Mouse (Mus musculus): ENCODE data around the gene Galr3.
A peak's percentile ranks its signal among the peaks of the same experiment; 100 is the strongest.
"Not testable (repeated sequence)": the region's sequence is repeated elsewhere in the genome, so short reads cannot be mapped to it uniquely, and the experiment has no call there.

Gene Galr3

DNA sequence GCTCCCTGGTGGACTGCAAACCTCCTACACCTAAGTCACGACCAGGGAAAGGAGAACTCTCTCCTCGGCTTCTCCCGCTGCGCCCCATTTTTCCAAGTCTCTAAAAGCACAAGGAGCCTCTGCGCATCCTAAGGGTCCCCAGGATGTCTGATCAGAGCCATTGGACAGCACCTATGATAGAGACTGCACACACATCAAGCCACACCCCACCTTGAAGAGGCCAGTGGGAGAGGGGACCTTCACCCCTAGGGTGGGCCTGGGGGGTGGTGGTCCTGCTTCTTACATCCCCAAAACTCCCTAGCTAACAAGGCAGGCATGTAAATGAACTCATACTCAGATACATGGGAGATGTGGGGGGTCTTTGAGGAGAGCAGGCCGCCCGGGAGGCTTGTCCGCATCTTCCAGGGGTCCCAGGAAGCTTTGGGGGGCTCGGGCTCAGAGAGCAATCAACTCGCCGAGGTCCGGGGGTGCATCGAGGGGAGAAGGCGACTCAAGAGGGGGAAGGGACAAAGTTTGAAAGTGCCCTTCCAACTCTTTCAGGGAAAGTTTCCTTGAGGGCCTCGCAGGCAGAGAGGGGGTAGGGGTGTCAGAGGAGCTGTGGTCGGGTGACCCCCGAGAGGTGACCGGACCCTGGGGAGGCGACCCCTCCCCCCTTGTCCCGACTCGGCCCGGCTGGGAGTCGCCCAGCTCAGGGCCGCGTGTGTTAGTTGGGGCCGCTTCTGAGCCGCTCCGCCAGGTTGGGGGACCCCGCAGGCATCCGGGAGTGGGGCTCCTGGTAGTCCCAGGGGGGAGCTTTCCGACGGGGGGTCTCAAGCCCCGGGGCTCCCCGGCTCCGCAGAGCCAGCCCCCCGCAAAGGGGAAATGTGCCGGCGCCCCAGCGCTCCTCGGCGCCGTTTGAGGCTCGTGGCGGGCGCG is 14.1 kb upstream of the Galr3 start:
- peak; percentile 58 for DNase-seq

- DNase-seq: peak; percentile 96
These were observed 13.4 kb upstream of the Galr3 start, which contains the start of gene H1f0 for GRCm38 (mm10) chr15:79028237-79028738. Gene H1f0, plus strand, starts transcription at chr15:79028450.

- DNase-seq: peak; percentile 38
These were observed 12.7 kb upstream of the Galr3 start for GRCm38 (mm10) chr15:79028823-79029484.

GRCm38 (mm10) chr15:79029519-79030241 is 12.0 kb upstream of the Galr3 start:
- DNase-seq: peak; percentile 42

- DNase-seq: peak; percentile 96
These were observed 10.9 kb upstream of the Galr3 start for GRCm38 (mm10) chr15:79030551-79031435.

- DNase-seq: not testable (repeated sequence)
These were observed 9.8 kb upstream of the Galr3 start for GRCm38 (mm10) chr15:79031908-79032307.

DNA sequence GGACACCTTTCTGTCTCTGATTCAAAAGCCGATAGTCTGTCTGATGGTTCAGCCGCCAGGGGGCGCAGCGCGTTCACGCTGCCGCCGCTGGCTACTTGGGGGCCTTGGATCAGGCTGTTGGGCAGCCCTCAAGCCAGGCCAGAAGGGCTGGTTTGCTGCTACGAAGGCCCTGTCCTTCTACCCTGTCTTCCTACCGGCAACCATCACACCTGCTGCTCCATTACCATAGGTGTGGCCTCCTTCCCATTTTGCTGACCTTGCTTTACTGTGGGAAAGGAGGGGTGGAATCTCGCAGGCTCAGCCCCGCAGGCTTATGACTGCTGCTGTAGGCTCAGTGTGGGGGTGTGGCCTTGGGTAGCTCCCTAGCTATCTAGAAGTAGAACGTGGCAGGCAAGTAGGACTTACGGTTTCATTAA is 3.8 kb upstream of the Galr3 start:
- peak; percentile 81 for DNase-seq

DNA sequence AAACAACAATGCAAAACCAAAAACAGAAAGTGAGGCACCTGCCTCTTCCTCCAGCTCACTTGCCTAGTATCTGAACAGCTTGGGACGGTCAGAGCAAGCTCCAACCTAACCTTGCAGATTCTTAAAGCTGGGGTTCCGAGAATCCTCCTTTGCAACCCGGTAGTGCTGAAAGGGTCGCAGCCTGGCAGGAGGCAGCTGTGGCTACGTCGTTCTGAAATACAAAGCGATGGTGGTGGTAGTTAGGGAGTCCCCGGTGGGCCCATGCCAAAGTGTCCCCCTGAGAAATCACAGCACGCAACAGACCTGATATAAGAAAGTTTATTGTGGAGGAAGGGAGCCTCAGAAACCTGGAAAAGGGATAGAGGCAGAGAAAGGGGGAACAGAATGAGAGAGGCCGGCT is 3.4 kb upstream of the Galr3 start:
- DNase-seq: no peak

- peak; percentile 91 for DNase-seq
These were observed 2.8 kb upstream of the Galr3 start for GRCm38 (mm10) chr15:79038853-79039252.

- no peak for DNase-seq
These were observed 926 bp upstream of the Galr3 start for GRCm38 (mm10) chr15:79040501-79041416.

DNA sequence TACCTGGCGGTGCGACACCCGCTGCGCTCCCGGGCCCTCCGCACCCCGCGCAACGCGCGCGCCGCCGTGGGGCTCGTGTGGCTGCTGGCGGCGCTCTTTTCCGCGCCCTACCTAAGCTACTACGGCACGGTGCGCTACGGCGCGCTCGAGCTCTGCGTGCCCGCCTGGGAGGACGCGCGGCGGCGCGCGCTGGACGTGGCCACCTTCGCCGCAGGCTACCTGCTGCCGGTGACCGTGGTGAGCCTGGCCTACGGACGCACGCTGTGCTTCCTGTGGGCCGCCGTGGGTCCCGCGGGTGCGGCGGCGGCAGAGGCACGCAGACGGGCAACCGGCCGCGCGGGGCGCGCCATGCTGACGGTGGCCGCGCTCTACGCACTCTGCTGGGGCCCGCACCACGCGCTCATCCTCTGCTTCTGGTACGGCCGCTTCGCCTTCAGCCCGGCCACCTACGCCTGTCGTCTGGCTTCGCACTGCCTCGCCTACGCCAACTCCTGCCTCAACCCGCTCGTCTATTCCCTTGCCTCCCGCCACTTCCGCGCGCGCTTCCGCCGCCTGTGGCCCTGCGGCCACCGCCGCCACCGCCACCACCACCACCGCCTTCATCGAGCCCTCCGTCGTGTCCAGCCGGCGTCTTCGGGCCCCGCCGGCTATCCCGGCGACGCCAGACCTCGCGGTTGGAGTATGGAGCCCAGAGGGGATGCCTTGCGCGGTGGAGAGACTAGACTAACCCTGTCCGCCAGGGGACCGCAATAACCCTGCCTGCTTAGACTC is 1.2 kb downstream of the Galr3 start:
- DNase-seq: peak; percentile 40

DNA sequence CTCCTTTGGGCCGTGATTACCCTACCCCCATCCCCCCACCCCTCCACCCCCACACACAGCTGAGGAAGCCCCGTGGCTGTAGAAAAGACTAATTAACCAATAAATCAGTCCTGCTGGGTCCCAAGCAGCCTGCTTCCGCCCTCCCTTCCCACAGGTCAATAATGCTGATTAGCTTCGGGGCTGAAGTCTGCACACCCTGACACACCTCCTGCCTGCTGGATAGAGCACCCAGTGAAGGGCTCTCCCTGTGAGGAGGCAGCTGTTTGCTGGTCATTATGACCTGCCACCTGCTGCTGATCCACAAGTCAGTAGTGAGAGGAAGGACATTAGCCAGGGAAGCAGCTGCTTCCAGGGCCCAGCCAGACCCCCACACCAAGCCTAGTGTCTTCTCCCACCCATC is 3.2 kb downstream of the Galr3 start:
- no peak for DNase-seq

DNA sequence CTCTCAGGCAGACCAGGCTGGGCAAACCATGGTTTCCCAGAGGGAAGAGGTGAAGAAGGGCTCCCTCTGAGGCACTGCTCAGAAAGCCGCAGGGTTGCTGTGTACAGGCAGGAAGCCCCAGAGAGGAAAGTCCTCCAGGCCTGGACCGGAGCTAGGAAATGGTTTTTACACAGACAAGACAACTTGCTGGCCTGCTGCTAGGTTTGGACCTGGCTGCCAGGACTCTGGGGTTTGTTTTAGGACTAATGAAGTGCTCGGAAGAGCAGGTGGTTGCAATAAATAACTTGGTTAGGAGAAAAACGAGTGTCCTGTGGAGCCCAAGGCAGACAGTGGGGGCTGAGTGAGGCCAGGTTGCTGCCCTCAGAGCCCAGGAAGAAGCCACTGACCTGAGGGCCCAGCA is 6.5 kb downstream of the Galr3 start:
- DNase-seq: no peak

DNA sequence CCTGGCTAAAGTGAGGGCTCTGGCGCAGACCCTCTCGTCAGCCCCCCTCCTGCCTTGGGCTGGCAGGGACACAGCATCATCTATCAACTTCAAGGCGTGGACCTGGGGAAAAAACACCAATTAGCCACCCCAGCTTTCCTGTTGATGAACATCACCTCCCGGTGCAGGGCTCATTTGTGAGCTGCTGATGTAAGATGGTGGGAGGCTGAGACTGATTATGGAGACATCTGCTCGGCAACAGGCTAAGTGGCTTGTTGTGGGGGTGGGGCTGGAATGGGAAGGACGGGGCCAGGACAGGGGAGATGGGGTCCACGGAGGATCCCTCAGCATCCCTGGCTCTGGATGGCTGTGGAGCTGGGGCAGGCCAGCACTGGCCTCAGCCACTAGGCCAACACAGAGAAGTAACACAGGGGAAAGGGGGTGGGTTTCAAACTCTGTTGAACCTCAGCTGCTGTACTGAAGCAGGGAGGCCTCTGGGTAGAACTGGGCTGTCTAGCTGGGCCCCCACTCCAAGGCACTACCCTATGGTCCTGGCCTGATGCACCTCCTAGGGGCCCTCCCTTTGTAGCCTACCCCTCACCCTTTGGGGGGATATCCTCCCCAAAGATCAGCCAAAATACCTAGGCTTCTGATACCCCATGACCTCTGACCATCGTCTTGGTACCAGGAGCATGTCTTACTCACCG is 8.6 kb downstream of the Galr3 start:
- DNase-seq: no peak

DNA sequence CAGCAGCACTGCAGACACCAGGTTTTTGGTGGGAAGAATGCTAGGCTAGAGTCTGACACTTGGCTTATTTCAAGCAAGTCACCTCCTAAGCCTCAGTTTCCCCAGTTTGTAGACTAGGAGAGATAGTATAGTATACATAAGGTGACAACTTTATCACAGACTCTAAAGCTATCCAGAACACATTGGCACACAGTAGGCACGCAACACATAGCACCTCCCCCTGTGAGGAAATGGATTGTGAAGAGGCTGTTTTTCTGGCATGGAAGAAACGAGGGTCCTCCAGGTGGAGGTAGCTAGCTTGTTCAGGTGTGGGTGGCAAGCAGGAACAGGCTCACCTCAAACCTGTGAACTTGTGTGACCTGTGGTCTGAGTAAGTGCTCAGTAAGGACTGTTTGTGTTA is 9.3 kb downstream of the Galr3 start:
- no peak for DNase-seq

GRCm38 (mm10) chr15:79051461-79052360 is 10.0 kb downstream of the Galr3 start:
- DNase-seq: peak; percentile 86

GRCm38 (mm10) chr15:79052366-79052765 is 10.7 kb downstream of the Galr3 start:
- no peak for DNase-seq

DNA sequence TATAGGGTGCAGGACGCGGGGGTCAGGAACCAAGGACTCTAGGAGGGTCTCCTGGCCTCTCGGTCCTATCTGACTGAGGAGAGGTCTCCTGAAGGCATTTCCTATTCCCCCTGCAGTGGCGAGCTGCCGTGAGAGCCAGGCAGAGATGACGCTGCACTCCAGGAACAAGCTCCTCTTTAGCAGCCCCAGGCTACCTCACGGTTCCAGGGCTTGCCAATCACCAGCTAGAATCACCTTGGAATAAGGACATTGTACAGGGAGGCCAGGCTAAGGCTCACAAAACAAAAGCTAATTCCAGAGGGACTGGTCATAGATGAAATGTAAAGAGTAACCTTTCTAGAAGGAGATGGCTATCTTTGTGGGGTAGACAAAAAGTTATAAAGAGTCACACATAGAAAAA is 14.9 kb downstream of the Galr3 start:
- DNase-seq: no peak

Measured in kidney, postnatal 14 days (tissue).